Mouse (Mus musculus) ES-Bruce4 (cell line): ENCODE results near the gene Ptpro. TPM values are rescaled to one million over a fixed set of nuclear protein-coding genes. Genes with fewer than 3 reads are reported as not detected.

Experiments
- H3K27ac ChIP-seq: 2 replicates; pipeline ENCODE4 v1.5.1; 2012; ENCODE audit warnings: low read length, inconsistent platforms; ENCODE audit not compliant: insufficient read depth
- H3K27me3 ChIP-seq: 2 replicates; pipeline ENCODE4 v1.6.1; 2012; ENCODE audit warnings: mild to moderate bottlenecking, low read length, inconsistent platforms; ENCODE audit not compliant: control insufficient read depth, poor library complexity, insufficient read depth, severe bottlenecking
- H3K36me3 ChIP-seq: 2 replicates; pipeline ENCODE4 v1.6.1; 2012; ENCODE audit warnings: inconsistent platforms, mild to moderate bottlenecking, low read length, moderate library complexity; ENCODE audit not compliant: control insufficient read depth, poor library complexity, insufficient read depth, severe bottlenecking
- H3K4me1 ChIP-seq: one replicate; pipeline ENCODE4 v1.8.1; 2011; ENCODE audit warnings: low read length; ENCODE audit not compliant: control insufficient read depth, insufficient read depth
- H3K4me3 ChIP-seq: 2 replicates; pipeline ENCODE4 v1.5.1; 2011; ENCODE audit warnings: low read depth, mild to moderate bottlenecking, low read length
- H3K9ac ChIP-seq: 2 replicates; pipeline ENCODE4 v1.6.1; 2012; ENCODE audit warnings: low read depth, mild to moderate bottlenecking, inconsistent platforms; ENCODE audit not compliant: poor library complexity, severe bottlenecking
- H3K9me3 ChIP-seq: replicated peaks from 2 replicates; pipeline ENCODE4 v1.6.1; 2012; ENCODE audit warnings: mild to moderate bottlenecking, low read length, inconsistent platforms; ENCODE audit not compliant: control insufficient read depth, poor library complexity, insufficient read depth, severe bottlenecking
- CTCF ChIP-seq: IDR thresholded peaks from one replicate; pipeline ENCODE4 v1.8.1; 2011; ENCODE audit warnings: low read depth, low read length
- EP300 ChIP-seq: IDR thresholded peaks from 2 replicates; pipeline ENCODE4 v1.6.1; 2011; ENCODE audit warnings: low read depth, low read length; ENCODE audit not compliant: insufficient read depth
- POLR2A ChIP-seq: IDR thresholded peaks from one replicate; pipeline ENCODE4 v1.8.1; 2011; ENCODE audit warnings: low read length; ENCODE audit not compliant: insufficient read depth
- polyA plus RNA-seq: library from polyadenylated mRNA; stranded (reverse); fragments of >200 nt; gene quantifications from 2 replicates; pipeline ENCODE4 v1.2.4, GENCODE M21; 2011; ENCODE audit warnings: low read depth; ENCODE audit not compliant: missing spikeins, insufficient read depth, insufficient read length

Ptpro gene
- polyA plus RNA-seq, 1 experiment: not detected

GRCm38 (mm10) chr6:137382546-137382945 lies 130.4 kb downstream of the Ptpro start:
- Histone ChIP-seq H3K9me3 (peaks cover 6% of the 10 kb centered on the region; the same call in 1 of the 2 replicates), H3K4me1 (peaks cover 2% of the 10 kb centered on the region), H3K27ac (no peak overlapping the region), H3K9ac (no peak overlapping the region), H3K36me3 (no peaks in the 10 kb centered on the region), H3K4me3 (no peak overlapping the region), H3K27me3 (no peaks in the 10 kb centered on the region)
- TF ChIP-seq POLR2A (no peak), CTCF (no peak), EP300 (no peak)

- Histone ChIP-seq H3K4me3 (no peak overlapping the region), H3K27me3 (no peaks in the 10 kb centered on the region), H3K27ac (no peak overlapping the region), H3K9ac (no peak overlapping the region), H3K9me3 (peaks cover 6% of the 10 kb centered on the region; the same call in 1 of the 2 replicates), H3K36me3 (no peaks in the 10 kb centered on the region), H3K4me1 (peaks cover 2% of the 10 kb centered on the region)
- TF ChIP-seq EP300 (no peak), CTCF (no peak), POLR2A (no peak)
Observed at GRCm38 (mm10) chr6:137386344-137386743, 134.2 kb downstream of the Ptpro start.

GRCm38 (mm10) chr6:137386935-137387334 lies 134.8 kb downstream of the Ptpro start:
- TF ChIP-seq EP300 (no peak), CTCF (no peak), POLR2A (no peak)
- Histone ChIP-seq H3K9me3 (peaks cover 6% of the 10 kb centered on the region; the same call in 1 of the 2 replicates), H3K9ac (no peak overlapping the region), H3K36me3 (no peaks in the 10 kb centered on the region), H3K27me3 (no peaks in the 10 kb centered on the region), H3K4me1 (peaks cover 2% of the 10 kb centered on the region), H3K4me3 (no peak overlapping the region), H3K27ac (no peak overlapping the region)

- no peak overlapping the region for H3K27ac ChIP-seq
- no peaks in the 10 kb centered on the region for H3K4me1 ChIP-seq
- no peak overlapping the region for H3K9ac ChIP-seq
- no peaks in the 10 kb centered on the region for H3K9me3 ChIP-seq
- no peaks in the 10 kb centered on the region; the same call in 1 of the 2 replicates for H3K27me3 ChIP-seq
- H3K36me3 ChIP-seq: no peaks in the 10 kb centered on the region
- H3K4me3 ChIP-seq: no peak overlapping the region
- no peak for TF ChIP-seq CTCF
- TF ChIP-seq EP300: no peak
- TF ChIP-seq POLR2A: no peak
Observed at GRCm38 (mm10) chr6:137395075-137395474, 143.0 kb downstream of the Ptpro start.

GRCm38 (mm10) chr6:137396106-137396793 lies 144.1 kb downstream of the Ptpro start:
- Histone ChIP-seq H3K36me3 (no peaks in the 10 kb centered on the region), H3K4me3 (no peak overlapping the region), H3K9me3 (no peaks in the 10 kb centered on the region), H3K9ac (no peak overlapping the region), H3K27me3 (no peaks in the 10 kb centered on the region; the same call in 1 of the 2 replicates), H3K27ac (no peak overlapping the region), H3K4me1 (no peaks in the 10 kb centered on the region)
- TF ChIP-seq CTCF (no peak), POLR2A (no peak), EP300 (no peak)

- Histone ChIP-seq H3K27ac (no peak overlapping the region), H3K36me3 (no peaks in the 10 kb centered on the region), H3K9me3 (no peaks in the 10 kb centered on the region), H3K4me3 (no peak overlapping the region), H3K9ac (no peak overlapping the region), H3K27me3 (no peaks in the 10 kb centered on the region; the same call in 1 of the 2 replicates), H3K4me1 (no peaks in the 10 kb centered on the region)
- TF ChIP-seq EP300 (no peak), POLR2A (no peak), CTCF (no peak)
Observed at GRCm38 (mm10) chr6:137397358-137397757, 145.2 kb downstream of the Ptpro start.
